Mouse (Mus musculus): ENCODE data around the gene Duoxa2. TPM values are rescaled to one million over a fixed set of nuclear protein-coding genes. Genes with fewer than 3 reads are reported as not detected.
"Not testable (repeated sequence)": the region's sequence is repeated elsewhere in the genome, so short reads cannot be mapped to it uniquely, and the experiment has no call there.

Gene Duoxa2
- polyA plus RNA-seq, 1 experiment from 2014 or later, result not detected

DNA sequence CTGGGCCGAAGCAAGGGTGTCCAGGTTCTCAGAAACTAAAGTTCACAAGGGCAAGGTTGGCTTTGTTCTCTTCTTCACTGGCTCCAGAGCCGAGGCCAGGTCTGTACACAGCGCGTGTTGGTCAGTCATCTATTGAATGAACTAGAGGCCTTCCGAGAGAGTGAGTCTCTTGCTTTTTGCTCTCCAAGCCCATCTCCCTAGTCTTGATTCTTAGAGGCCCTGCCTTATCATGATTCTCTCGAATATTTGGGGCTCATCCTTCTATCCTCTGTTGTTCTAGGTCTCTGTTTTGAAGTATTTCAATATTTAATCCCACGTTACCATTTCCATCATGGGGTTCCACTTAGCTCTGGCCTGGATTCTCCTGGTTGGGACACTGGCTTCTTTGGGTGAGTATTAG, 16.7 kb downstream of the Duoxa2 start, which contains the start of gene Duox1:
Gene Duox1 (plus strand): TSS at position 301 of the 400 bp plus-strand sequence.
- no peak for DNase-seq (ENCODE audit: low spot score)
- peaks cover 20% of the 10 kb centered on the region for H3K27me3 ChIP-seq (ENCODE audit: control insufficient read depth, insufficient read depth, low read length)
- no peaks in the 10 kb centered on the region for H3K36me3 ChIP-seq (ENCODE audit: control insufficient read depth, insufficient read depth, low read length)
- no peak within 1 kb of the TSS for H3K27ac ChIP-seq (ENCODE audit: low read depth, low read length)
- H3K4me1 ChIP-seq (replicated peaks; ENCODE audit: control insufficient read depth, insufficient read depth, low read length), result no peaks in the 10 kb centered on the region
- H3K9ac ChIP-seq (ENCODE audit: low read length), result no peak within 1 kb of the TSS
- ATAC-seq (replicated peaks; ENCODE audit: low FRiP score), result no peak
- no peaks in the 10 kb centered on the region for H3K9me3 ChIP-seq (ENCODE audit: control insufficient read depth, low read length)
- H3K4me2 ChIP-seq (ENCODE audit: low read depth, low read length, severe bottlenecking), result no peak within 1 kb of the TSS
- no peak within 1 kb of the TSS for H3K4me3 ChIP-seq (ENCODE audit: low read depth, low read length)
- 87% methylated on average over 7 of the region's 7 CpGs for WGBS

DNA sequence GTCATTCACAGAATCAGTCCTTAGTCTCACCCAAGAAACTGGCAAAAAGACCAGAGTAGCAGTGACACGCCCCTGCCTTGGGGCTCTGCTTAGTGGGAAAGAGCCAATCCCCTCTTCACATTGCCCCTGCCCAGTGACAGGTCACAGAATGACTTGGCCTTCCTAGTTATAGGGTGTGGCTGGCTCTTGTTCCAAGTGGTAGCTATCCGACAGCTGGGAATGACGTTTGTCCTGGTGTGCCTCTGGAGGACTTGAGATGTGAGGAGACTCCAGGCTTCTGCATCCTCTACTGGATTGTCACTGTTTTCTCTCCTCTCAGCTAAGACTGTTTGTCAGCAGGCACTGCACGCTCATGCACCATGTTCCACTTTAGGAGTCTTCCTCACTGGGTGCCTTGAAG, 18.7 kb downstream of the Duoxa2 start:
- no peak overlapping the region for H3K27ac ChIP-seq (ENCODE audit: low read depth, low read length)
- H3K27me3 ChIP-seq (ENCODE audit: control insufficient read depth, insufficient read depth, low read length), result peaks cover 20% of the 10 kb centered on the region
- WGBS, result 75% methylated on average over 4 of the region's 4 CpGs
- ATAC-seq (replicated peaks; ENCODE audit: low FRiP score), result no peak
- no peaks in the 10 kb centered on the region for H3K36me3 ChIP-seq (ENCODE audit: control insufficient read depth, insufficient read depth, low read length)
- H3K9me3 ChIP-seq (ENCODE audit: control insufficient read depth, low read length), result no peaks in the 10 kb centered on the region
- H3K4me3 ChIP-seq (ENCODE audit: low read depth, low read length), result no peak overlapping the region
- H3K4me2 ChIP-seq (ENCODE audit: low read depth, low read length, severe bottlenecking), result no peak overlapping the region
- no peak for DNase-seq (ENCODE audit: low spot score)
- H3K4me1 ChIP-seq (replicated peaks; ENCODE audit: control insufficient read depth, insufficient read depth, low read length), result no peaks in the 10 kb centered on the region
- no peak overlapping the region for H3K9ac ChIP-seq (ENCODE audit: low read length)

DNA sequence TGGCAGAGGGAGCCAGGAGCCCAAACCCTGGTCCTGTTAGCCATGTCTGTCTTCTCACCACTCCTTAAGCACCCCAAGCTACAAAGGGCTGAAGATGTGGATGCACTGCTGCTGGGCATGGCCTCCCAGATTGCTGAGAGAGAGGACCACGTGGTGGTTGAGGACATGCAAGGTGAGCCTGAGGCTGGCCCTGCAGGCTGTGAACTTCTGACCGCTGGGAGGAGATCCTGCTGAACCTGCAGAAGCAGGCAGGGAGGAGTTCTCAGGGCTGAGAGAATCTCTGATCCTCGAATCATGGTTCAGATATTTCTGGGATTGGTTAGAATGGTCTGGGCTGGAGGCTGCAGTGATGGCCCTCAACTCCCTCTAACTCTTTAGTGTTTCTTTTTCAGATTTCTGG, 25.3 kb downstream of the Duoxa2 start:
- Histone ChIP-seq H3K4me3 (ENCODE audit: low read depth, low read length) (no peak overlapping the region), H3K4me1 (replicated peaks; ENCODE audit: control insufficient read depth, insufficient read depth, low read length) (no peaks in the 10 kb centered on the region), H3K9ac (ENCODE audit: low read length) (no peak overlapping the region), H3K36me3 (ENCODE audit: control insufficient read depth, insufficient read depth, low read length) (no peaks in the 10 kb centered on the region), H3K4me2 (ENCODE audit: low read depth, low read length, severe bottlenecking) (no peak overlapping the region), H3K27ac (ENCODE audit: low read depth, low read length) (no peak overlapping the region), H3K27me3 (ENCODE audit: control insufficient read depth, insufficient read depth, low read length) (no peaks in the 10 kb centered on the region), H3K9me3 (ENCODE audit: control insufficient read depth, low read length) (no peaks in the 10 kb centered on the region)
- WGBS, result 60% methylated on average over 3 of the region's 3 CpGs
- DNase-seq (ENCODE audit: low spot score) (no peak), ATAC-seq (replicated peaks; ENCODE audit: low FRiP score) (no peak)

DNA sequence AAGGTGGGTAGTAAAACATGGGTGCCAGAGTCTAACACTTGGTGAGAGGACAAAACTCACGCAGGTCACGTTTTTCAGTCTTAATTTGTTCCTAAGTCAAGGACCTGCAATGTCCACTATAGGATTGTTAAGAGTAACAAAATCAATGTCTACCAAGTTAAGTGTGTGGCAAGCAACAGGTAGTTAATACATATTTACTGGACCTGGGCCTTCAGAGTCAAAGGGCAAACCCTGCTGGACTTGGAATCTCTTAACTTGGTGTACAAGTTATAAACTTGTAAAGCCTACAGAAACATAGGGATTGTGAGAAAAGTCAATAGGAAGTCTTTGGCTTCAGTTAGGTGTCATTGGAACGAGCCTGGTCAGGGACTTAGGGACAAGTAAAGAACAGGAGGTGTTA, 25.9 kb downstream of the Duoxa2 start:
- Histone ChIP-seq H3K27ac (ENCODE audit: low read depth, low read length) (no peak overlapping the region), H3K4me2 (ENCODE audit: low read depth, low read length, severe bottlenecking) (no peak overlapping the region), H3K36me3 (ENCODE audit: control insufficient read depth, insufficient read depth, low read length) (no peaks in the 10 kb centered on the region), H3K4me3 (ENCODE audit: low read depth, low read length) (no peak overlapping the region), H3K9me3 (ENCODE audit: control insufficient read depth, low read length) (no peaks in the 10 kb centered on the region), H3K4me1 (replicated peaks; ENCODE audit: control insufficient read depth, insufficient read depth, low read length) (no peaks in the 10 kb centered on the region), H3K27me3 (ENCODE audit: control insufficient read depth, insufficient read depth, low read length) (no peaks in the 10 kb centered on the region), H3K9ac (ENCODE audit: low read length) (no peak overlapping the region)
- DNase-seq (ENCODE audit: low spot score), result no peak
- 79% methylated on average over 3 of the region's 3 CpGs for WGBS
- no peak for ATAC-seq (replicated peaks; ENCODE audit: low FRiP score)

GRCm38 (mm10) chr2:122325361-122325760, 26.7 kb downstream of the Duoxa2 start:
- Histone ChIP-seq H3K9ac (ENCODE audit: low read length) (no peak overlapping the region), H3K4me1 (replicated peaks; ENCODE audit: control insufficient read depth, insufficient read depth, low read length) (no peaks in the 10 kb centered on the region), H3K27me3 (ENCODE audit: control insufficient read depth, insufficient read depth, low read length) (no peaks in the 10 kb centered on the region), H3K36me3 (ENCODE audit: control insufficient read depth, insufficient read depth, low read length) (no peaks in the 10 kb centered on the region), H3K4me3 (ENCODE audit: low read depth, low read length) (no peak overlapping the region), H3K27ac (ENCODE audit: low read depth, low read length) (no peak overlapping the region), H3K9me3 (ENCODE audit: control insufficient read depth, low read length) (no peaks in the 10 kb centered on the region), H3K4me2 (ENCODE audit: low read depth, low read length, severe bottlenecking) (no peak overlapping the region)
- WGBS, result 78% methylated on average over 2 of the region's 2 CpGs
- ATAC-seq (replicated peaks; ENCODE audit: low FRiP score), result no peak
- DNase-seq (ENCODE audit: low spot score), result no peak

DNA sequence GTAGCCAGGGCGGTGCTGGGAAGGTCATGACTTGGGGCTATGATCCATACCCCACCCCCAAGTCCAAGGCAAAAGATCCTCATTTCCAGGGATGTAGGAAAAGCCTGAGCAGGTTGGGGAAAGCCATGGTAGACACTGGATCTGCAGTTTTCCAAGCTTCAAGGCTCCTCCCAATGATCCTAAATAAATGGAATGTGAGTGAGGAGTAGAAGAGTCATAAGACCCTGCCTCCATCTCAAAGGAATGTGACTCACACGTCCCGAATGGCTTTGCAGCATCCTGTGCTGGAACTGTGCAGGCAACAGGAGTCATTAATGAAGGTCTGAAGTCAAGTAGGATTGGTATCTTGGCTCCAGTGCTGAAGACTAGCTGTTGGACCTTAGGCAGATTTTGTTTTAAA, 29.3 kb downstream of the Duoxa2 start:
- Histone ChIP-seq H3K4me3 (ENCODE audit: low read depth, low read length) (no peak overlapping the region), H3K9ac (ENCODE audit: low read length) (no peak overlapping the region), H3K4me2 (ENCODE audit: low read depth, low read length, severe bottlenecking) (no peak overlapping the region), H3K4me1 (replicated peaks; ENCODE audit: control insufficient read depth, insufficient read depth, low read length) (no peaks in the 10 kb centered on the region), H3K9me3 (ENCODE audit: control insufficient read depth, low read length) (no peaks in the 10 kb centered on the region), H3K36me3 (ENCODE audit: control insufficient read depth, insufficient read depth, low read length) (no peaks in the 10 kb centered on the region), H3K27me3 (ENCODE audit: control insufficient read depth, insufficient read depth, low read length) (no peaks in the 10 kb centered on the region), H3K27ac (ENCODE audit: low read depth, low read length) (no peak overlapping the region)
- ATAC-seq (replicated peaks; ENCODE audit: low FRiP score) (no peak), DNase-seq (ENCODE audit: low spot score) (no peak)
- WGBS, result 78% methylated on average over 3 of the region's 3 CpGs

GRCm38 (mm10) chr2:122330317-122330716, 31.6 kb downstream of the Duoxa2 start:
- H3K27me3 ChIP-seq (ENCODE audit: control insufficient read depth, insufficient read depth, low read length); H3K4me1 ChIP-seq (replicated peaks; ENCODE audit: control insufficient read depth, insufficient read depth, low read length); DNase-seq (ENCODE audit: low spot score); H3K9me3 ChIP-seq (ENCODE audit: control insufficient read depth, low read length); H3K4me3 ChIP-seq (ENCODE audit: low read depth, low read length); H3K36me3 ChIP-seq (ENCODE audit: control insufficient read depth, insufficient read depth, low read length); H3K9ac ChIP-seq (ENCODE audit: low read length); H3K4me2 ChIP-seq (ENCODE audit: low read depth, low read length, severe bottlenecking); H3K27ac ChIP-seq (ENCODE audit: low read depth, low read length); ATAC-seq (replicated peaks; ENCODE audit: low FRiP score): not testable (repeated sequence)
- 92% methylated on average over 4 of the region's 6 CpGs for WGBS

DNA sequence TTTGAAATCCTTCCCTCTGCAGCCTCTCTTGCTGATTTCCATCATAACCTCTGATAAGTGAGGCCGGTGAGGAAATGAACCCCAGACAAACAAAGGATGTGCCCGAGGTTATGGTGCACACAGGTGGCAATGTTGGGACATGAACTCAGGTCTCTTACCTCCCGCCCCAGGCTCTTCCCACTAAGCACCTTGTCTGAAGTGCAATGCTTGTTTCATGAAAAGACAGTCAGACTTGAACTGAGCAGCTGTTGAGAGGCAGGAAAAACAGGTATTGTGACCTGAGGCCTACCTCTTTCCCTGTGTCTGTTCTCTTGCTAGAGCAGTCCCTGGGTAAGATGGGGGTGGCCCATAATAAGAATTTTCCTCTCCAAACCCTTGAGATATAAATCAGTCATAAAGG, 33.5 kb downstream of the Duoxa2 start:
- ATAC-seq (replicated peaks; ENCODE audit: low FRiP score) (no peak), DNase-seq (ENCODE audit: low spot score) (no peak)
- Histone ChIP-seq H3K4me2 (ENCODE audit: low read depth, low read length, severe bottlenecking) (no peak overlapping the region), H3K9ac (ENCODE audit: low read length) (no peak overlapping the region), H3K4me1 (replicated peaks; ENCODE audit: control insufficient read depth, insufficient read depth, low read length) (no peaks in the 10 kb centered on the region), H3K4me3 (ENCODE audit: low read depth, low read length) (no peak overlapping the region), H3K36me3 (ENCODE audit: control insufficient read depth, insufficient read depth, low read length) (no peaks in the 10 kb centered on the region), H3K27ac (ENCODE audit: low read depth, low read length) (no peak overlapping the region), H3K27me3 (ENCODE audit: control insufficient read depth, insufficient read depth, low read length) (no peaks in the 10 kb centered on the region), H3K9me3 (ENCODE audit: control insufficient read depth, low read length) (no peaks in the 10 kb centered on the region)
- 89% methylated on average over 3 of the region's 3 CpGs for WGBS

GRCm38 (mm10) chr2:122334170-122334569, 35.5 kb downstream of the Duoxa2 start:
- H3K4me1 ChIP-seq (replicated peaks; ENCODE audit: control insufficient read depth, insufficient read depth, low read length), result no peaks in the 10 kb centered on the region
- no peak overlapping the region for H3K4me3 ChIP-seq (ENCODE audit: low read depth, low read length)
- H3K27me3 ChIP-seq (ENCODE audit: control insufficient read depth, insufficient read depth, low read length), result no peaks in the 10 kb centered on the region
- 78% methylated on average over 3 of the region's 3 CpGs for WGBS
- no peaks in the 10 kb centered on the region for H3K9me3 ChIP-seq (ENCODE audit: control insufficient read depth, low read length)
- H3K36me3 ChIP-seq (ENCODE audit: control insufficient read depth, insufficient read depth, low read length), result no peaks in the 10 kb centered on the region
- ATAC-seq (replicated peaks; ENCODE audit: low FRiP score) (no peak), DNase-seq (ENCODE audit: low spot score) (no peak)
- H3K27ac ChIP-seq (ENCODE audit: low read depth, low read length), result no peak overlapping the region
- H3K4me2 ChIP-seq (ENCODE audit: low read depth, low read length, severe bottlenecking), result no peak overlapping the region
- no peak overlapping the region for H3K9ac ChIP-seq (ENCODE audit: low read length)

All from forebrain, embryonic 11.5 days (tissue).